Mouse (Mus musculus) left cerebral cortex, adult 18-20 months (tissue): Measurements from ENCODE around the gene Zscan18. TPM values are rescaled to one million over a fixed set of nuclear protein-coding genes. Genes with fewer than 3 reads are reported as not detected.

Source experiments
- total RNA-seq, 2 experiments: library from RNA; stranded (reverse); gene quantifications; 2 replicates each; pipeline ENCODE4 v1.2.3; 2021

Zscan18 gene
- total RNA-seq, 2 experiments from 2014 or later = 21.2 to 22.8 TPM

Other genes starting within 250 kb of the Zscan18 start
- under 1 TPM; 0.02 to 0.05 TPM for gene Vmn2r53, start 194.8 kb downstream of the Zscan18 start, total RNA-seq
- gene Vmn2r54, start 163.3 kb downstream of the Zscan18 start, total RNA-seq = not detected
- not detected for gene Vmn2r55, start 118.6 kb downstream of the Zscan18 start, total RNA-seq
- gene Vmn2r56, start 68.6 kb downstream of the Zscan18 start, total RNA-seq = not detected
- 10 to 100 TPM; 20.7 to 25.6 TPM for gene Zfp329, start 15.2 kb upstream of the Zscan18 start, total RNA-seq
- gene Zfp110, start 31.1 kb upstream of the Zscan18 start, total RNA-seq = 10 to 100 TPM; 14.7 to 16.2 TPM
- gene Zfp128, start 77.5 kb upstream of the Zscan18 start, total RNA-seq = 1 to 10 TPM; 6.2 to 7.4 TPM
- gene Zscan22, start 94.2 kb upstream of the Zscan18 start, total RNA-seq = 10 to 100 TPM; 15.7 to 16.2 TPM
- gene Rps5, start 118.7 kb upstream of the Zscan18 start, total RNA-seq = 100 to 1,000 TPM; 402 to 450 TPM
- gene Rnf225, start 123.8 kb upstream of the Zscan18 start, total RNA-seq = under 1 TPM; 0.59 to 0.60 TPM
- gene Zfp324, start 162.2 kb upstream of the Zscan18 start, total RNA-seq = 1 to 10 TPM; 9.4 to 9.6 TPM
- gene Zfp446, start 174.2 kb upstream of the Zscan18 start, total RNA-seq = 1 to 10 TPM; 7.9 to 8.1 TPM
- under 1 TPM in 1 of 2 experiments, not detected in 1; 0.28 TPM for gene Slc27a5, start 194.6 kb upstream of the Zscan18 start, total RNA-seq
- gene Trim28, start 195.5 kb upstream of the Zscan18 start, total RNA-seq = 100 to 1,000 TPM; 206 to 207 TPM
- 10 to 100 TPM; 35.3 to 38.3 TPM for gene Zbtb45, start 206.4 kb upstream of the Zscan18 start, total RNA-seq
- gene Chmp2a, start 231.2 kb upstream of the Zscan18 start, total RNA-seq = 100 to 1,000 TPM; 132 to 156 TPM
- gene Ube2m, start 234.6 kb upstream of the Zscan18 start, total RNA-seq = 100 to 1,000 TPM; 234 to 240 TPM